Mouse (Mus musculus): ENCODE data around the gene Tdp1.

Tdp1 gene

GRCm38 (mm10) chr12:99898248-99898870 lies 14.0 kb downstream of the Tdp1 start:
- DNase-seq: no peak

GRCm38 (mm10) chr12:99899991-99900390 lies 15.7 kb downstream of the Tdp1 start:
- DNase-seq: no peak

DNA sequence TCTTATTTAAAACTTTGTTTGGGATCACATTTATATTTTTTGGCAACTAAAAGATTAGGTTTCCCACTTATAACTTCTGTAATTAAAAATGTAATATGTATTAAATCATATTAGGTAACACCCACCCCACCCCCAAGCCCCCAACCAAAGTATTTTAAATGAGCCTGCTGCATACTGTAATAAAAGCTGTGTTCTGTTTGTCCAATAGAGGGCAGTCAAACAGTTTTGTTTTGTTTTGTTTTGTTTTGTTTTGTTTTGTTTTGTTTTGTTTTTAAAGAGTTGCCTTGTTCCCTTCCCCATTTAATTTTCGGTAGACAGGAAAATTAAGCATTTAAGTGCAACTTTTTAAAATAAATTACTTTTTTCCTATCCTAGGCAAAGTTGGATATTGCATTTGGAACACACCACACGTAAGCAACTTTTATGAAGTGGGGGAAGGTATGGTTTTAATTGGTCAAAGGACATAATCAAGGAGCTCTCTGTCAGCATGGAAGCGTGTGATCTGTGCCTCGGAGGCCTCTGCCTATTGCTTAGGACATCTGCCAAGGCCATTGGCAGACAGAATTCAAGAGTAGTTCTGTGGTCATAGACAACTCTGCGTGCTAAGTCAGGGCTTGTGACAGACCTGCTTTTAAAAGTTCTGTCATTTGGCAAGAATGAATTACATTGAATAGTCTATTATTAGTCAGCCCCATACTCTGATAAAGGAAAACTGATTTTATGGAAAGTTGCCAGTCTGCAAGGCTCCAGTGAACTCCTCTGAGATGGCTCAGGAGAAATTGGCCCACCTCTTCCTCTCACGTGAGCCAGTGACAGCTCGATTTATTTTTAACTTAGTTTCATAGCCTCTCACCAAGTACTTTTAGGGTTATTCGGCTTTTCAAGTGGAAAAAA lies 17.9 kb downstream of the Tdp1 start:
- DNase-seq: no peak

DNA sequence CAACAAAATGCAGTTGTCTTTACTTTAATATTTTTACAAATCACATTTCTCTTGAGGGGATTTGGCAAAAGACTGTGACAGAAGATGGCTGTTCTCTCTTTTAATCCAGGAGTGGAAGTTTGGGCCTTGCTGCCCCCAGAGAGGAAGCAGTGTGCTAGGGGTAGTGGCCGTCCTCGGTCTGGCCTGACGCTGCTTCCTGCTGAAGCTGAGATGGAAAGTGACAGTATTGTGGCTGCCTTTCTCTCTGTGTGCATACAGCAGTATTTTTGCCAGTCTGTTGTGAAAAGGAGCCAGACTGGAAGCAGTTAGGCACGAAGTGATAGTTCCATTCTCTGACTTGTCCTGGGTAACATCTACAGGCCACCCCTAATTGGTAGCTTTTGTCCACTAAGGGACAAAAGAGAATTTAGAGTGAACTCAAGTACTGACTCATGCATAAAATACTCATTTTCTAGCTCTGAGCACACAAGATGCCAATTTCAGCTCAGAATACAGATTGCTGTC lies 18.6 kb downstream of the Tdp1 start:
- DNase-seq: no peak

DNA sequence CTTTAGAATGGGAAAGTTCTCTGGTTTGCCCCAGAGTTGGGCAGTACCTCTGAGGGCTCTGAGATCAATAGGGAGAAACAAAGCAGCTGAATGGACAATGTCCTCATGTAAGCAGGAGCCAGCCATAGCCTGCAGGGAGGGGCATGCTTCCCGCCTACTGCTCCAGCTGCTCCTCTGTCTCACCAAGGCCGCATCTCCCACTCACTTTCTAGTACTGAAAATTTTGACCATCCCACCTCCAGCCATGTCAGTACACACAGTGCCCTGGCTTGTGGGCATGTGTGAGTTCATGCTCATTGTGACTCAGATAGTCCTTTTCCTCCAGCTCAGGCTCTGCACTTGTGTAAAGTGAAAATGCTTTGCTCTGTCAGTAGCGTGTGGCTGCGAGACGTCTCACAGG lies 20.2 kb downstream of the Tdp1 start:
- no peak for DNase-seq

DNA sequence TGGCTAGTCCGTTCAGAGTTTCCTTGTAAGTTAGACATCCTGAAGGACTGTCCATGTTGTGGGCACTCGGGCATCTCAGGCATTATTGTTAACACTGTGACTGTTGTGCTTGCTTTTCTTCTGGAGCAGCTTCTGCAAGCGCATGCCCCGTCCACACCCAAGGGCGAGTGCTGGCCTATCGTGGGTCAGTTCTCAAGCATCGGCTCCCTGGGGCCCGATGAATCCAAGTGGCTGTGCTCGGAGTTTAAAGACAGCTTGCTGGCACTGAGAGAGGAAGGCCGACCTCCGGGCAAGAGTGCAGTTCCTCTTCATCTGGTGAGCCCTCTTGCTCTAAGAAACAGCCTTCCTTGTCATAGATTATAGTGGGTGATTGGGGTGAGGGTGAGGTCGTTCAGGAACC lies 27.1 kb downstream of the Tdp1 start:
- no peak for DNase-seq

GRCm38 (mm10) chr12:99917800-99918427 lies 33.6 kb downstream of the Tdp1 start:
- DNase-seq: no peak

- DNase-seq: no peak
Measured at GRCm38 (mm10) chr12:99919636-99920035, 35.3 kb downstream of the Tdp1 start.

DNA sequence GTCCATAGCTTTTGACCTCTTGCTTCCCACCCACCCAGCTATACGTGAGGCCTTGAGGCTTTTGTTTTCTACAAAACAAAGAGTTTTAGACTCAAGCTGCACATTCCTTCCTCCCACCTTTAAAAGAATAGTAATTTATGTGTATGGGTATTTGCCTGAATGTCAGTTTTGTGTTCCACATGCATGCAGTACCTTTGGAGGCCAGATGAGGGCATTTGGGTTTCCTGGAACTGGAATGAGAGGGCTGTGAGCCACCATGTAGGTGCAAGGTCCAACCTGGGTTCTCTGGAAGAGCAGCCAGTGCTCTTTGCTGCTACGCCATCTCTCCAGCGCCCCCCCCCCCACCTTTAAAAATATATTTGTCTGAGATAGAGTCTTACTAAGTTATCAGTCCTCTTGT lies 36.7 kb downstream of the Tdp1 start:
- DNase-seq: no peak

DNA sequence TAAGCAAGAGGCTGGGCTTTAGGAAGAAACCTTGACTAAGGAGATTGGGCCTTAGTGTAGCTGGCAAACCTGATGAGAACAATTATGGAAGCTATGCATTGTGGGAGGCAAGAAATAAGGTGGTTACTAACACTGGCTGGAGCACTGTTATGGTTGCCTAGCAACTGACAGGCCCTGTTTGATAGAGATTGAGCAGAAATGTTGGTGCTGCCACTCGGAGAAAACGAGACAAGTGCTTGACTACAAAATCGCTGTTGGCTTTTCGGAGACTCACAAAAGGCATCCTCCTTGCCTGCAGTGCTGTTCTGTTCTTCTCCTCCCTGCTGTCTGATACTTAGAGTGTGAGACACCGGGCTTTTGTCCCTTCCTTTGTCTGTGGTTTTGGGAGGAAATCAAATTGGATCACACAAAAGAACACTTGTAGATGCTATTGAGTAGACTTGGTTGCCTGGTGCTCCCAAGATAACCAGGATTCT lies 38.9 kb downstream of the Tdp1 start:
- DNase-seq: no peak

GRCm38 (mm10) chr12:99923703-99924102 lies 39.4 kb downstream of the Tdp1 start:
- no peak for DNase-seq

DNA sequence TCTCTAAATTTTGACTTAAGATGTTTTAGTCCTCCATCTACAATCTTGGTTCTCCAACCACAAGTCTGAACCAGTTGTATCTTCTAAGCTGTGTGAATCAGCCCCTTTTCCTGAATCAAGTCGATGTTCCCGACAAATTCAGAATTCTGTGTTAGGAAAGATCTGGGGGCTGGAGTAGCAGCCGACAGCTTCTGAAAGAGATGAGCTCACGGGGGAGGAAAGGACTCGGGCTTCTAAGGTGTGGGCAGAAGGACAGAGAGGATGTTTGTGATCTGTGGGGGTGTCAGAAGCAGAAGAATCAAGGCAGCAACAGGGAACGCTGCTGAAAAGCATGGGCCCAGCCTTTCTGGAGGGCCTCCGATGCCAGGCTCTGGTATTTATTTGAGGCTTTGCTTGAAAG lies 44.0 kb downstream of the Tdp1 start:
- DNase-seq: no peak

DNA sequence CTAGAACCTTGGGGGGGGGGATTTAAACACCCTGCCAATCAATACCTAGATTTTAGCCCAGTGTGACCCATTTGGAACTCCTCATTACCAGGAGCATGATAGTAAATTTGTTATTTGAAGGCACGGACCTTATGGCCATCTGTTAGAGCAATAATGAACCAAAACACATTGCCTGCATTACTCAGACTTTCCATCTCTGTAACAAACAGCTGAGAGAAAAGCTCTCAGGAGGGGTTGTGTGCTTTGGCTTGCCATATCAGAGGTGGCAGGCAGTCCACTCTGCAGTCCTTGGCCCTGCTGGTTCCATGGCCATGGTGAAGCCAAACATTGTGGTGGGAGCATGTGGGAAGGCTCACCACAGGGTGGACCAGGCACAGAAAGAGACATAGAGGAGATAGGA lies 44.8 kb downstream of the Tdp1 start:
- DNase-seq: no peak

- no peak for DNase-seq
Measured at GRCm38 (mm10) chr12:99932245-99932644, 47.9 kb downstream of the Tdp1 start.

DNA sequence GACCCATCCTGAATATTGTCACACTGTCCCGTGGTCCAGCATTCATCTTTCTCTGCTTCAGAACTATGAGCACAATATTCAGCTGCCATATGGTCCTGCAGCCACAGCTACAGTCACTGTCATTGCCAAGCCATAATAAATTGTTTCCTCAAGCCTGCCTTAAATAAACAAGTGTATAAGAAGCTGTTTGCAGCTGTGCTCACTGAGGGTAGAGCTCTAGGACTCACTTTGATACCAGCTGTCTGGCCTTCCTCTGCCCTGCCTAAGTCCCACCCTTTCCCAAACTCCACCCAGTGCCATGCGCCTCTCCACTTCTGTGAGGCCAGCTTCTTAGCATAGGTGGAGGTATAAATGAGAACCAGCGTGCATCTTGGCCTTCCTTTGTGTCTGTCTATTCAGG lies 49.3 kb downstream of the Tdp1 start:
- DNase-seq: no peak

GRCm38 (mm10) chr12:99935403-99935802 lies 51.1 kb downstream of the Tdp1 start:
- DNase-seq: no peak

DNA sequence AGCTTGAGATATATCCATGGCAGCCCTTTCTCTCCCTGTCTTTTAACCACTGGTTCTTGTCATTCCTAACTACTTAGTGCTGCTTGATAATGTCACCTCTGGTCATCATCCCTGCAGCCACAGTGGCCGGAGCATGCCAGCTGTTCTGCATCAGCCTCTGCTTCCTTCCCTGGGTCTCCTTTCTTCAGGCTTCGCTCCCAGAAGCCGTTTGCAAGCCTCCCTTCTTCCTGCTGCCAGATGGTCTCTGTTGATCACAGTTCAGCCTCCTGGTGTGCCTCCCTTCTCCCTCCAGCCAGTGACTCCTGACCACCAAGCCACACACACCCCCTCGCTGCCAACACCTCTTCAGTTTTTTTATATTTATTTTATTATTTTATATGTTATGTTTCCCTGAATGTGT lies 54.2 kb downstream of the Tdp1 start:
- no peak for DNase-seq

DNA sequence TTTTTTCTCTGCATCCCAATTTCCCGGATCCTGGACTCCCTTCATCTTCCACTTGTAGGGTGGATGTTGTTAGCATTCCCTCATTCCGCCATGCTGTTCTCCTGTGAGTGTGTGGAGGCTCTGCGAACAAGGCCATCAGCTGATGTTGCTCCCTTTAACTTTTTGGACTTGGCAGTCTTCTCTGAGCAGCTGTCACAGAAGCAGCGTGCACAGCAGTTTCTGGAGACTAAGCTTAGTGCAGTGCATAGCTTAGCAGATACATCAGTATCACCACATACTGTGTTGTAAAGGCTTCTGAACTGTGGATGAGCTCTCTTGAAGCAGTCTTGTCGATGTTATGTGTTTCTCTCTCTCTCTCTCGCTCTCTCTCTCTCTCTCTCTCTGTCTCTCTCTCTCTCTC lies 54.9 kb downstream of the Tdp1 start:
- no peak for DNase-seq

GRCm38 (mm10) chr12:99940704-99941103 lies 56.4 kb downstream of the Tdp1 start:
- DNase-seq: no peak

DNA sequence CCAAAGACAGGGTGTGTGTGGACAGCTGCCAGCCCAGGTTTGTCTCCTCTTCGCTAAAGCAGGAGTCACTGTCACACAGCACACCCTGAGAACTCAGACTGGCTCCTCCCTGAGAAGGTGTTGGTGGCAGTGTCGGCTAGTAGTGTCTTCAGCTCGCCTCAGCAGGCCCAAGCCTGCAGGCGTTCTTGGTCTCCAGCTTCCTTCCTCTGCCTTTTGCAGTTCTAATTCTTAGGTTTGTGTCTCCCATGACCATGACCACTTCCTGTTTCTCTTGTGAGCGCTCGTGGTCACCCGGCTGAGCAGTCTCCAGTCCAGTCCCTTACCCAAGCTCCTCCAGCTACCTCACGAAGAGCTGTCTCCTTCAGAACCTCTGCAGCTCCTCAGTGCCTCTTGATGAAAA lies 58.1 kb downstream of the Tdp1 start:
- no peak for DNase-seq

DNA sequence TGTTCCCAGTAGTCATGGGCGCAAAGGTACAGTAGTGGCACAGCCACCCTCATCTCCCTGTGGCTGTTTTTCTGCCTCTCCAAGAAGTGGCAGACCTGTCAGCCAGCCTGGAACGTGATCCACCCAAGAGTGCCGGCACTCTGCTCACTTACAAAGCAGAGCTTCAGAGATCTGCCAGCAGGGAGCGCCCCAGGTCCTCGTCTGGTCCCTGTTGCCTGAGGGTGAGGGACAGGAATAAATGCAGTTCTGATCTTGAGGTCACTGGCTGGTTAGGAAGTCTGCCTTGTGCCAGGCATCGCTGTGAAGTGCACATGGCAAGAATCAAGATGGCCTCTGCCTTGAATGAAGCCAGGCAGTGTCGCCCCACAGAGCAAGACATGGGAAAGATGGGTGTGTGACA lies 68.6 kb downstream of the Tdp1 start:
- DNase-seq: peak; percentile 58

DNA sequence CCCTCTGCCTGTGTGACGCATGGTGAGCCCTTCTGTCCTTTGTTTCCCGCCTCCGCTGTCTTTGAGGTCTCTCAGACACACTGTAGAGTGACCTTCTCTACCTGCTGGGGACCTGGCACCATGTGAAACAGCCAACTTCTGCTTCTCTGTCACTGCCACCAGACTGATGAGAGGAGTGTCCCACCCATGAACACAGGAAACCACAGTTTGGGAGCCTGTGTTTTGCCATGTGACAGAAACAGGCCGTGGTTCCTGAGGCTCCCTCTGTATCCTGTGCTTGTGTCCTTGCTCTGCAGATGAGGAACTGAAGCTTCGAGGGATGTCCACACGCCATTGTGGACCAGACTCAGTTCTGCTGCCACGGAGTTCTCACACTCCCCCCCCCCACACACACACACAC lies 72.1 kb downstream of the Tdp1 start:
- no peak for DNase-seq

Data from cerebellum, adult 9-10 months (tissue).